Mouse (Mus musculus): ENCODE measurements around the gene Prr19.
"Not testable (repeated sequence)": the region's sequence is repeated elsewhere in the genome, so short reads cannot be mapped to it uniquely, and the experiment has no call there.

Prr19 gene

GRCm38 (mm10) chr7:25301063-25301462, at the start of gene Prr19:
Gene Prr19 (plus strand): TSS chr7:25301411.
- DNase-seq (ENCODE audit: low read depth, low spot score): peak; percentile 97

- no peak for DNase-seq (ENCODE audit: low read depth, low spot score)
These were observed 49.4 kb upstream of the Prr19 start for GRCm38 (mm10) chr7:25251822-25252221.

- DNase-seq (ENCODE audit: low read depth, low spot score): peak; percentile 56
These were observed 39.3 kb upstream of the Prr19 start for GRCm38 (mm10) chr7:25261896-25262295.

- peak; percentile 92 for DNase-seq (ENCODE audit: low read depth, low spot score)
These were observed 37.0 kb upstream of the Prr19 start for GRCm38 (mm10) chr7:25263968-25264870.

- not testable (repeated sequence) for DNase-seq (ENCODE audit: low read depth, low spot score)
These were observed 35.5 kb upstream of the Prr19 start for GRCm38 (mm10) chr7:25265743-25266142.

GRCm38 (mm10) chr7:25266180-25266962, 34.8 kb upstream of the Prr19 start:
- no peak for DNase-seq (ENCODE audit: low read depth, low spot score)

- peak; percentile 100 for DNase-seq (ENCODE audit: low read depth, low spot score)
These were observed 33.9 kb upstream of the Prr19 start, which contains the start of gene Cic for GRCm38 (mm10) chr7:25267301-25267750. Gene Cic (plus strand): TSS chr7:25267704.

- DNase-seq (ENCODE audit: low read depth, low spot score): peak; percentile 100
These were observed 33.3 kb upstream of the Prr19 start for GRCm38 (mm10) chr7:25267751-25268463.

- no peak for DNase-seq (ENCODE audit: low read depth, low spot score)
These were observed 32.6 kb upstream of the Prr19 start for GRCm38 (mm10) chr7:25268588-25268987.

- DNase-seq (ENCODE audit: low read depth, low spot score): no peak
These were observed 32.2 kb upstream of the Prr19 start for GRCm38 (mm10) chr7:25269029-25269428.

GRCm38 (mm10) chr7:25269545-25270271, 31.5 kb upstream of the Prr19 start:
- DNase-seq (ENCODE audit: low read depth, low spot score): no peak

GRCm38 (mm10) chr7:25270652-25271633, 30.3 kb upstream of the Prr19 start:
- DNase-seq (ENCODE audit: low read depth, low spot score): no peak

- no peak for DNase-seq (ENCODE audit: low read depth, low spot score)
These were observed 29.4 kb upstream of the Prr19 start for GRCm38 (mm10) chr7:25271651-25272444.

- DNase-seq (ENCODE audit: low read depth, low spot score): no peak
These were observed 28.6 kb upstream of the Prr19 start for GRCm38 (mm10) chr7:25272445-25273258.

GRCm38 (mm10) chr7:25273259-25274241, 27.7 kb upstream of the Prr19 start:
- DNase-seq (ENCODE audit: low read depth, low spot score): no peak

- DNase-seq (ENCODE audit: low read depth, low spot score): no peak
These were observed 26.6 kb upstream of the Prr19 start for GRCm38 (mm10) chr7:25274571-25274970.

GRCm38 (mm10) chr7:25274996-25275395, 26.2 kb upstream of the Prr19 start:
- DNase-seq (ENCODE audit: low read depth, low spot score): no peak

Data from ZHBTc4 (cell line).